Mouse (Mus musculus) cerebellum, postnatal 10 days (tissue): ENCODE results near the gene Ngrn.

Experiments used
- DNase-seq, 2 experiments: peaks; one replicate each; pipeline ENCODE4 v3.0.0; 2021; ENCODE audit warnings: mixed read lengths in 2 of 2

Ngrn gene

DNA sequence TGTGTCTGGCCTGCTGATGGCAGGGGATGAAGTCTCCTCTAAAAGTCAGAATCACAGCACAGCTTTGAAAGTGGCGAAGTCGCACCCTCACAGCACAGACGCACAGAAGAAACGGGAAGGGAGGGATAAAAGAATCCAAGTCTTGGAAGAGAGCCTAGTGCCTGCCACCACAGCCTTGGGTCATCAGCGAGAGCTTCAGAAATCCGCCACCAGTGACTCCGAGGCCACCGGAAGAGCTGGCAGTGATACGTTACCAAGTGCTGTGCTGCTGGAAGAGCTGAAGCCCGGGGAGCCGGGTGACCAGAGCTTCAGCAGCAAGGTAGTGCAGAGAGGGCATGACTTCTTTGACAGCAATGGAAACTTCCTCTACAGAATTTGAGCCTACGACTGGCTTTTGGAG lies 3.6 kb downstream of the Ngrn start:
- no peak for DNase-seq

DNA sequence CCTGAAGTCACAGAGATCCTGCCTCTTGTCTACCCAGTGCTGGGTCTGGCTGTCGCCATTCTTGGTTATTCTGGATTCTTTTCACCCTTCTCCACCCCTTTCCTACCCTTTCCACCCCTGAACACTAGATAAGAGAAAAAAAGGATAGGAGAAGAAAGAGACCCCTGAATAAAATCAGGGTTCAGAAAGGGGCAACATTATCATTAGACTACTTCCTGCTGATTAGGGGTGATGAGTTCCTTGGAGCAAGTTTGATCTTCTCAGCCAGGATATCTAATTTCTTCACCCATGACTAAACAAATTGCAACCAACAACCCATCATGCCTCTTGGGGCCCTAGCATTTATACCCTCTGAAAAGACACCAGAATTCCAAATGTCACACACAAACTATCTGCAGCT lies 6.7 kb downstream of the Ngrn start:
- no peak for DNase-seq

GRCm38 (mm10) chr7:80268897-80269750 lies 8.1 kb downstream of the Ngrn start, which contains the start of gene Vps33b:
Gene Vps33b, plus strand, starts transcription at chr7:80269649.
- peak; percentile 99 to 100 for DNase-seq

GRCm38 (mm10) chr7:80269751-80270255 lies 8.8 kb downstream of the Ngrn start:
- DNase-seq, result peak; percentile 71 to 82

GRCm38 (mm10) chr7:80273456-80273855 lies 12.4 kb downstream of the Ngrn start:
- DNase-seq, result no peak

DNA sequence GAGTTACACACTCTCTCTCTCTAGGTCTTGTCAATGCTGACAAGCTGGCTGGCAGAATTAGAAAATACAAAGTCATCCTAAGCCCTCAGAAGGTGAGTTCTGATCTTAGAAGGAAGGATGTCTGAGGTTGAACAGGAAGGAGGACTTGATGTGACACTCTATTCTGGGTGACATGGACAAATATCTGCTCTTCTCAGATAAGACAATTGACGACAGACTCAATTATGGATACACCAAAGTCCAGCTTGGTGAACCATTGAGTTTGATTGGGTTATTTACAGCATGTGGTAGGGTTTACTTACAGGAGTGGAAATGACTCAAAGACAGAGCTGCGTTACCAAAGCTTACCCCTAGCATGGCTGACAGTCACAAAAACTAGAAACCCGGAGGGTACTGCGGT lies 15.4 kb downstream of the Ngrn start:
- DNase-seq, result no peak

GRCm38 (mm10) chr7:80280032-80280431 lies 19.0 kb downstream of the Ngrn start:
- no peak for DNase-seq

GRCm38 (mm10) chr7:80280998-80281397 lies 20.0 kb downstream of the Ngrn start:
- no peak for DNase-seq

GRCm38 (mm10) chr7:80281646-80282045 lies 20.6 kb downstream of the Ngrn start:
- no peak for DNase-seq

DNA sequence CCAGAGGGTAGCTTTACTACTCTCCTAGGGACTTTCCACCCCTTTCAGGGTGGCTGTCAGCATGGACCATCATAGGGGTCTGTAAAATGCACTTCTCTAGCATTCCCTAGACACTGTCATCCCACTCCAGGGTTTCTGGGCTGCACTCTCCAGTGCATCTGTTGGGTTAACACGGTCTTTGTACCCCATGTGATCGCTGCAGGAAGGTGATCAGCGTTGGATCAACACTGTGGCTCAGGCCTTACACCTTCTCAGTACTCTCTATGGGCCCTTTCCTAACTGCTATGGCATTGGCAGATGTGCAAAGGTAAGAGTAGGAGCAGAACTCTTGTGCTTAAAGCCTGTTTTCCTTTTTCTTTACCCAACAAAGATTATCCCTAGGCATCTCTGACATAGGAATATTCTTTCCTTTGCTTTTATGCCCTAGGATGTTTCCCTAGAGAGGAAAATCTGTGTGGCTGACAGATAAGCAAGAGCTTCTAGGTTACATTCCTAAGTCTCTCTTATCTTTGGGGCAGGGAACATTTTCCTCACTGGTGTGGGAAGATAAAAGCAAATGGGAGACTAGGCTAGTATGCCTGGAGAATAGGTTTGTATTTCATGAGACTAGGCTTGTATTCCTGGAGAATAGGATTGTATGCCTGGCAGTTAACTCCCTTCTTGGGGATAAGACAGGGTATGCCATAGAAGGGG lies 22.4 kb downstream of the Ngrn start:
- no peak for DNase-seq

DNA sequence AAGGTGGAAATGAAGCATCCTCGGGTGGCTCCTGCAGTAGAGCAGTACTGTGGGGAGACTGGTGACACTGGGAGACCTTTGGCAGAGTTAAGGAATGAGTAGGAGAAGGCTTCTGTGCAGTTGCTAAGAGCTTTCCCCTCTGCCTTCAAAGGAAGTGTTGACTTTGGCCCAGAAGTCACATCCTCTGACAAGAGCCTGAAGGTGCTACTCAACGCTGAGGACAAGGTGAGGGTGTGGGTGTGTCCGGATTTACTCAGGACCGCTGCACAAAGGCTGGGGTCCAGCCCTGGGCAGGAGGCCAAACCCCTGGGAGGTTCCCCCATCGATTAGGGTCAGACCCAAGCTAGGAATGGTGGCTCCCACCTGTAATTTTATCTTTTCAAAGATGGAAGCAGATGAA lies 23.4 kb downstream of the Ngrn start:
- no peak for DNase-seq

DNA sequence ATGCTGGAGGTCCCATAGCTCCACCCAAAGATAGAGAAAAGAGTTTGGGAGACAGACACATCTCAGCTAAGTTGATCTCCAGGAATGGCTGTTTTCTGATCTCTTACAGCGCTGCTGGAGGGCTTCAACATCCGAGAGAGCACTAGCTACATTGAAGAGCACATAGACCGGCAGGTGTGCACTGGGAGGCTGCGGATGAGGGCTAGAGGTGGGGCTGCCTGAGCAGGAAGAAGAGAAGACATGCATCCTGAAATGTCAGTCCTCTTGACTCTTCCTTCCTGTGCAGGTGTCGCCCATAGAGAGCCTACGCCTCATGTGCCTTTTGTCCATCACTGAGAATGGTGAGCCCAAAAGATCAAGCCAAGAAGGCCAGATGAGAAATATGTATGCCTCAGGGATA lies 24.7 kb downstream of the Ngrn start:
- DNase-seq, result no peak

DNA sequence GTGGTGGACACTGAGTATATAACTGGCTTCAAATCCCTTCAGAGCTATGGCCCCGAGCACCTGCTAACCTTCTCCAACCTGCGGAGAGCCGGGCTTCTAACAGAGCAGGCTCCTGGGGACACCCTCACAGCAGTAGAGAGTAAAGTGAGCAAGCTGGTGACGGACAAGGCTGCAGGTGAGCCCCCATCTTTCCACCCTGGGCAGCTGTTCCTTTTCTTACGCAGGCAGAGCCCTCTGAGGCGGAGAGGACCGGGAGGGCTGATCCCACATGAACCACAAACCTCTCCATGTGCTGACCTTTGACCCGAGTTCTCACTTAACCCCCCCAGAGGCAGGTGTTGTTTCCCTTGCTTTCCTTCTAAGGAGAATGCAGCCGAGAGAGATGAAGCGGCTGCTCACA lies 26.7 kb downstream of the Ngrn start:
- no peak for DNase-seq

DNA sequence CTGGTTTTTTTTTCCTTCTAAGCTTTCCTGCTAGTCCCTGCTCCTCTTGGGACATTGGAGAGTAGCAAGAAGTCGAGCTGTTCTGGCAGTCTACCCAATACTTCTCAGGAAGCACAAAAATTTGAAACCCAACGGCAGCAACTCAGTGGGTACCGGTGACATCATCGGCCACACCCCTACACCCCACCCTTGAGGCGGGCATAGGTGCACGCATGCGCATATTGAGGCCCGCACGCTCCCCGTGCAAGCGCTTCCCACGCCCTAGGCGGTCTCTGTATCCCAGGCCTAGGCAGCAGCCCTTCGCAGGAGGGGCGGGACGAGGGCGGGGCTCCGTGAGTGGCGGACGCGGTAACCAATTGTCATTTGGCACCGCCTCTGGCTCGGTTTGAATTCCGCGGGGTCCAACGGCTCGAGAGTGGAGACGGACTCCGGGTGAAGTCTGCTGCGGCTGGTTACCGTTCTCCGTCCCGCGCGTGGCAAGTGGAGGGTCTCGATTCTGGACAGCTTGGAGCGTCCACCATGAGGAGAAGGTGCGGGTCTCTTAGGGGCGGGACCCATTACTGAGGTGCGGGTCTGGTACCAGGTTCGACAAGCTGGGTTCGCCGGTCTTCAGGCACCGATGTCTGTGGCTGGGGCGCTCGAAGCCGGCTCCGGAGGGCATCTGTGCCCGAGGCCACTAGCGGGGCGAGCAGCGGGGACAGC lies 33.2 kb downstream of the Ngrn start, which contains the start of gene Prc1:
Gene Prc1 (plus strand): TSS at position 389 of the 702 bp plus-strand sequence.
- DNase-seq, result peak; percentile 98 to 99

- peak; percentile 15 to 17 for DNase-seq
Observed at GRCm38 (mm10) chr7:80294764-80295648, 34.0 kb downstream of the Ngrn start.

DNA sequence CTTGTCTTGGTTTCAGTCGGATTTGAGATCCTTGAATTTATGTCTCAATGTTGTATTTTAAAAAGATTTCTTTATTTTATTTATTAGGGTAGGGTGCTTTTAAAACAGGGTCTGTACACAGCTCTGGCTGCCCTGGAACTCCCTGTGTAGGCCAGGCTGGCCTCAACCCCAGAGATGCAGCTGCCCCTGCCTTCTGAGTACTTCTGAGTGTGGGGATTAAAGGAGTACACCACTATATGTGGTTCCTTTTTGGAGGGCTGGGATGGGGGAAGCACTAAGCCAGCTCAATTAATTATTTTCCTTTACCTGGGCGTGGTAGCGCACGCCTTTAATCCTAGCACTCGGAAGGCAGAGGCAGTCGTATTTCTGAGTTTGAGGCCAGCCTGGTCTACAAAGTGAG lies 35.4 kb downstream of the Ngrn start:
- DNase-seq, result no peak

DNA sequence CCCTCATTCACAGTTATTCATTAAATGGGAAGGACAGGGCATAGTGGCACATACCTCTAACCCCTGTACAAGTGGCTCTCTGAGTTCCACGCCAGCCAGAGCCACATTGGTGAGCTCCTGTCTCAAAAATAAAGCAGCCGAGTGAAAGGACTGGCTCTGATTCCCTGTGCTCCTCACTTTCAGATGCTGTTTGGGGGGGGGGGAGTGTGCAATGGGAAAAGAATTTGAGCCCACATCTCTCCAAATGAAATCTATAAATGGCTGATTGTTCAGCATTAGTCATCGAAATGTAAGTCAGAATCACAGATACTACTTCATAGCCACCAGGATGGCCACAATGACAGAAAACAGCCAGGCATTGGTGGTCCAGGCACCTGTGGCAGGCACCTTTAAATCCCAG lies 36.0 kb downstream of the Ngrn start:
- no peak for DNase-seq

DNA sequence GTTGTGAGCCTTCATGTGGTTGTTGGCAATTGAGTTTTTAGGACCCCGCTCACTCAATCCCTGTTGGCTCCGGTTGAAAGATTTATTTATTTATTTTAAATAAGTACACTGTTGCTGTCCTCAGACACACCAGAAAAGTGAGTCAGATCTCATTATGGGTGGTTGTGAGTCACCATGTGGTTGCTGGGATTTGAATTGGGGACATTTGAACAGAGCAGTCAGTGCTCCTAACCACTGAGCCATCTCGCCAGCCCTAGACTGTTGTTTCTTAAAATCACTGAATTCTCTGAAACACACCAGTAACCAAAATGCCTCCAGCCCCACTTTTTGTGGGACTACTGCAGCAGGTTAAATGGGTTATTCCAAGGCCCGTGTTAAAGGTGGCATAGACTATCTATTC lies 37.7 kb downstream of the Ngrn start:
- DNase-seq, result no peak

- no peak for DNase-seq
Observed at GRCm38 (mm10) chr7:80299568-80299967, 38.6 kb downstream of the Ngrn start.

GRCm38 (mm10) chr7:80301522-80301921 lies 40.5 kb downstream of the Ngrn start:
- DNase-seq, result no peak

GRCm38 (mm10) chr7:80307766-80308165 lies 46.8 kb downstream of the Ngrn start:
- DNase-seq, result no peak

- no peak for DNase-seq
Observed at GRCm38 (mm10) chr7:80310771-80311170, 49.8 kb downstream of the Ngrn start.
